Mouse (Mus musculus): ENCODE measurements around the gene Gpr21.
"Not testable (repeated sequence)": the region's sequence is repeated elsewhere in the genome, so short reads cannot be mapped to it uniquely, and the experiment has no call there.

Gene Gpr21

DNA sequence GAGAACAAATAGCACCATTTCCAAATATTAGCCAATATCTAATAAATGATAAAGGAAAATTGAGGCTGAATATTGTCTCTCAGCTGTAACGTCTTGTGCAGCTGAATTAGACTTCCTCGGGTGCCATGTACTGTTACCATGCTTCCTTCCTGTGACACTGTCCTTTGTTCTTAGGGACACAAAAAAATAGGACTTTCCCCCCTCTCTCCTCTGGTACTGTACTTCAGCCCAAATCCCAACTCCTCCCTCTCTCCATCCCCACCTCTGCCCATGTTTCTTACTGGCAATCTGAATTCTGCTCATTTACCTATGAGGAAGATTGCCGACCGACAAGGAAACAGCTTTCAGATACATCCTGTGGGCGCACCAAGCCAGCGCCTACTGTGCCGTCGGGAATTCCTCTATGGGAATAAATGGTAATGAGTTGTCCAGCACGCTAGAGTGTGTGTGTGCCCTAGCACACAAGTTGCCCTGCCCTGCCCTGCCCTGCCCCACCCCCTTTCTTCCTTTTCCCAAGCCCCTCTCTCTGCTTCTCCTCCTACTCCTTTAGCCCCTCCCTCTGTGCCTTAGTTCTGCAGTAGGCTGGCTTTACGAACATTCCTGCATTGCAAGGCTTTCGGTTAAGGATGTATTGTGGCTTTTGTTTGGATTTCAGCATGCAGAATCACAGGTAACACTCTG, at the start of gene Gpr21:
Gene Gpr21, plus strand, starts transcription at position 303 of the 681 bp plus-strand sequence.
- no peak for DNase-seq (ENCODE audit: low spot score)

DNA sequence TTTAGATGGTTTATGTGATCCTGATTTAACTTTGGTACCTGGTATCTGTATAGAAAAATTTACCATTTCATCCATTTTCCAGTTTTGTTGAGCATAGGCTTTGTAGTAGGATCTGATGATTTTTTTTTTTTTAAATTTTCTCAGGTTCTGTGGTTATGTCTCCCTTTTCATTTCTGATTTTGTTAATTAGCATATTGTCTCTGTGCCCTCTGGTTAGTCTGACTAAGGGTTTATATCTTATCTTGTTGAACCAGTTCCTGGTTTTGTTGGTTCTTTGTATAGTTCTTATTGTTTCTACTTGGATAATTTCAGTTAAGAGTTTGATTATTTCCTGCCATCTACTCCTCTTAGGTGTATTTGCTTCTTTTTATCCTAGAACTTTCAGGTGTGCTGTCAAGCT, 36.6 kb upstream of the Gpr21 start:
- DNase-seq (ENCODE audit: low spot score) = no peak

DNA sequence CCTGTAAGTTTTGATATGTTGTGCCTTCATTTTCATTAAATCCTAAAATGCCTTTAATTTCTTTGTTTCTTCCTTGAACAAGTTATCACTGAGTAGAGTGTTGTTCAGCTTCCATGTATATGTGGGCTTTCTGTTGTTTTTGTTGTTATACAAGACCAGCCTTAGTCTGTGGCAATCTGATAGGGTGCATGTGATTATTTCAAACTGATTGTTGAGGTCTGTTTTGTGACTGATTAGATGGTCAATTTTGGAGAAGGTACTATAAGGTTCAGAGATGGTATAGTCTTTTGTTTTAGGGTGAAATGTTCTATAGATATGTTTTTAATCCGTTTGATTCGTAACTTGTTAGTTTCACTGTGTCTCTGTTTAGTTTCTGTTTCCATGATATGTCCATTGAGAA, 36.1 kb upstream of the Gpr21 start:
- peak; percentile 9 for DNase-seq (ENCODE audit: low spot score)

DNA sequence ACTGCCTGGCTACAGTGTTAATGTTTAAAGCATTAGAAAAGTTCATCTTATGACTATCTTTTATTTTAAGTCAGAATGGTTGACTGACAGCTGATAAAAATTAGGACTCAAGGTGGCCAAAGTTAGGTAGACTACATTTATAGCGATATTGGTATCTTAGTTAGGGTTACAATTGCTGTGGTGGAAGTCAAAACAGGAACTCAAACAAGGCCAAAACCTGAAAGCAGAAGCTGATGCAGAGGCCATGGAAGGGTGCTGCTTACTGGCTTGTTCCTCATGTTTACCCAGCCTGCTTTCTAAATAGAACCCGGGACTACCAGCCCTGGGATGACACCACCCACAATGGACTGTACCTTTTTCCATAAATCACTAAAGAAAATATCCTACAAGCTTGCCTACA, 32.0 kb upstream of the Gpr21 start:
- no peak for DNase-seq (ENCODE audit: low spot score)

DNA sequence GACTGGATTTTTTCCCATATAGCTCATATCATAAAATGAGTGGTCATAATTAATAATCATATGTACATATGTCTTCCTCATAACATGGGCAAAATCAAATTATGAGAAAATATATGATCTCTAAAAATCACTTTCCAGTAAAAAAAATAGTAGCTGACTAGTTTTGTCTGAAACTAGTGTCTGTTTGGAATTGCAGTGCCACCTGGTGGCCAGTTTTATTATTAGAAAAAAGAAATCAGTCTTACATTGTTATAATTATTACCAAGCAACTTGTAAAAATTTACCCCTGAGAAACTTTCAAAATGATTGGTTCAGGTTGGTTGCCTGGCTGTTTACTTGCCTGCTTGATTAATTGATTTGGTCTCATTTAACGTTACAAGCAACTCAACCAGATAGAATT, 30.8 kb upstream of the Gpr21 start:
- DNase-seq (ENCODE audit: low spot score) = peak; percentile 69

DNA sequence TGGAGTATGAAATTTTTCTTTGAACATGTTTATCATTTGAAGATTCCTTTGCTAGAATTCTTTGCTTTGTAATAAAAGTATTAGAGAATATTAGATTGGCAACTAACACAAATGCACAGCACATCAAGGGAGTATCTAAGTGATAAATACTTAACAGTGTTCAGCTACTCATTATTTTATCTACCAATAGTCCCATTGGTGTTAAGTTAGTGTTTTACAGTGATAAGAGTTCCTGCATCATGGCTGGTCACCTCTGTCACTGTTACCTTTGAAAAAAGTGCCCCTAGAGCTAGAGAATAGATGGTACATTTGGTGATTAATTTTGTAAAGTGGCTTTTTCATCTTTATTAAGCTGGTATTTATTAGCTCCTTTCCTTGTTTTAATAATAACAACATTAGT, 29.7 kb upstream of the Gpr21 start:
- peak; percentile 28 for DNase-seq (ENCODE audit: low spot score)

DNA sequence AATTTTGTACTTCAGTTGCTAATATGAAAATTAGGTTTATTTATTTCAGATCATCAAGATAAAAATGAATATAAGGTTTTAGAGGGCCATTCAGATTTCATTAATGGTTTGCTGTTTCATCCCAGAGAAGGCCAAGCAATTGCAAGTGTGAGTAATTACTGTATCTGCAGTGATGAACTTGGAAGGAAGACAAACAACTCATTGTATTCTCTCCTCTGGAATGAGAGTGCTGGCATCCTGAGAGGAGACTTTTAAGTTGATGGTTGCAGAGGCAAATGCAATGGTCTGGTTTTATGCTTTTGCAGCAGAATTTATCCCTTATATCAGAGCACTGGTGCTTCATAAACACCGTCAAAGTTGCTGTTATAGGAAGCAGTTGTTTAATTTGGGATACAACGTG, 27.2 kb upstream of the Gpr21 start:
- no peak for DNase-seq (ENCODE audit: low spot score)

DNA sequence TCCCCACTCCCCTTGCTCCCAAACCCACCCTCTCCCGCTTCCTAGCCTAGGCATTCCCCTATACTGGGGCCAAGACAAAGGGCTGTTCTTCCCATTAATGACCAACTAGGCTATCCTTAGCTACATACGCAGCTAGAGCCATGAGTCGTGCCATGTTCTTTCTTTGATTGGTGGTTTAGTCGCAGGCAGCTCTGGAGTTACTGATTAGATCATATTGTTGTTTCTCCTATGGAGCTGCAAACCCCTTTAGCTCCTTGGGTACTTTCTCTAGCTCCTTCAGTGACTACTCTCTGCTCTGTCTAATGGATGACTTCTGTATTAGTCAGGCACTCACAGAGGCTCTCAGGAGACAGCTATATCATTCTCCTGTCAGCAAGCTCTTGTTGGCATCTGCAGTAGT, 18.8 kb upstream of the Gpr21 start:
- no peak for DNase-seq (ENCODE audit: low spot score)

DNA sequence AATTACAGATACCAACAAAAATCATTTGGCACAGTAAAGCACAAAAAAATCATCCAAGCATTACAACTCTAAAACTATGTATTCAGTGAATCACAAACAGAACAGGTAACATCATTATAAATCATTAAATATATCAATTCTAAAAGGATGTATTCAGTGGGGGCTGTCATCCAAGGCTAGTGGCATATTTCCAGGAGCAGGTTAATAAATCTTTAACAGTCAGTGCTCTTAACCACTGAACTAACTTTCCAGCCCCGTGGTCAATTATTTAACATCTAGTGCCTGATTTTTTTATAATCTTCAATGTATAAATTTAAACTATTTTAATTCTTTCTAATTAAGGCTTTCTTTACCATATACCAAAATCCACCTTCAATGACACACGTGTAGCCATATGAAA, 10.3 kb upstream of the Gpr21 start:
- not testable (repeated sequence) for DNase-seq (ENCODE audit: low spot score)

DNA sequence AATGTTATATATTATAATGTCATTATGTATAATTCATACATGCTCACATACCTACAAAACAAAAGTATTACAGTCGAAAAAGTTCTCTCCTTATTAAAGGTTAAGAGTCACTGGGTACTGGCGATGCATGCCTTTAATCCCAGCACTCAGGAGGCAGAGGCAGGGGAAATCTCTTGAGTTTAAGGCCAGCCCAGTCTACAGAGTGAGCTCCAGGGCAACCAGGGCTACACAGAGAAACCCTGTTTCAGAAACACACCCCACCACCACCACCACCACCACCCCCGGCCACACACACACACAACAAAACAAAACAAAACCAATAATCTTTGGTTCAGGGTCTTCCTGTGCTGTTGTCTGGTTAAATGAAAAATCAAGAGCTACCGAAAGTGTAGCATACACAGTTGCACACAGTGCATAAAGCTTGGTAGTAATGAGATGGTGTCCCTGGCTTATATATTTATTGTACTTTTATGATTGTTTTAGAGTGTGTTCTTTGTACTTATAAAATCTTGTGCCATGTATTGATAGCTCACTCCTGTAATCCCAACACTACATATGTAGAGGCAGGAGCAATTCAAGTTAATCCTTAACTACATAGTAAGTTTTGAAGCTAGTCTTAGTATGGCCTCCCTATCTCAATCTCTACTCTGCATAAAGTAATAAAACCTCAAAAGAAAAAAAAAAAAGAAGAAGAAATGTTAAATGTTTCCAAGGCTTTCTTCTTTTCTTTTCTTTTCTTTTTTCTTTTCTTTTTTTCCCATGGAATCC, 4.8 kb upstream of the Gpr21 start:
- no peak for DNase-seq (ENCODE audit: low spot score)

DNA sequence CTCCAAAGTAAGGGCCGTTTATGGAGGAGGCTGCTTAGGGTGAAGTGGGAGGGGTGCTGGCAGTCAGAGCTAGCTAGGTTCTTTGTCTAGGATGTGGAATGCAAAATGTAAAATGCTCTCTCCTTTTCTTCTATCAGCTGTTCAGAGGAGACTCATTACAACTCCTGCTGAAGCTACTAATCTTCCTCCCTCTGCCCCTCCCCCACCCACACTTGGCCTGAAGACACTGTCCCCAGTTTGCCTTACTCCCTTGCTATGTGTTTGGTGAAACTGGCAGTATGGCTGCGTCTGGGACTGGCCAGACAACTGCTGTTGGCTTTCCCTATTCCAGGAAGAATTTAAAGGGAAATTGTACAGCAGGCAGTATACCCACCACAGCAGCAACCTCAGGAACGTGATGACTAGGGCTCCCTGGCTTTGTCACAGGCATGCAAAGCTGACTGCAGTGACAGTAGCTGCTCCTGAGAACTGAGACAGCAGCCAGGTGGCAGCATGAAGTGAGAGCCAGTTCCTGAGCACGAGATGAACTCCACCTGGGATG, 860 bp downstream of the Gpr21 start:
- no peak for DNase-seq (ENCODE audit: low spot score)

DNA sequence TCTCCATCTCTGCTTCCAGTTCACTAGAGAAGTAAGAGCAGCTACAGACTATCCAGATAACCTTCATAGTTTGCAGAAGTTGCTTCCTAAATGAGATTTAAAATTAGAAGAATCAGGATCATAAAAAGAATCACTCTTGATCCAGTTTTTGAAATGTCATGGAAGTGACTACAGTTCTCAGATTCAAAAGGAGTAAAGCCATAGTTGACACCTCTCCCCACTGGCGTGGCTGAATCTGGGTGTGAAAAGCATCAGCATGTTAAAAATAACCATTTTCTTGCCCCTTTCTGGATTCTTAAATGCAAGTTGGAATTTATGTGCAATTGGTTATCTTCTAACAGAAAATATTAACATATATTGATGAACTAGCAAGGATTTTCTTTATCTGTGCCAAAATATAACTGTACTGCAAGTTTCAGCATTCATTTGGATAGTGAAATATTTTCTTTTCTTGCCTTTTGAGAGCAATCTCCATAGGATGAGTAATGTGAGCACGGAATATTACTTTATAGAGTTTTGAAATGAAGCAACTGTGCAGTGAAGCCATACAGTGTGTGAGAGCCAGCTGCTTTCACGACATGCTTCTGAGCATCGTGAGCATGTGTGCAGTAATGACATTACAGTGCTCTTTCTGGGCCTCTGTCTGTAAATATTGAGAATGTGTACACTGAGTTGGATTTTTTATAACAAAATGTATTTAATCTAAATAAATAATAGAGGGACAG, 2.6 kb downstream of the Gpr21 start:
- DNase-seq (ENCODE audit: low spot score) = no peak

DNA sequence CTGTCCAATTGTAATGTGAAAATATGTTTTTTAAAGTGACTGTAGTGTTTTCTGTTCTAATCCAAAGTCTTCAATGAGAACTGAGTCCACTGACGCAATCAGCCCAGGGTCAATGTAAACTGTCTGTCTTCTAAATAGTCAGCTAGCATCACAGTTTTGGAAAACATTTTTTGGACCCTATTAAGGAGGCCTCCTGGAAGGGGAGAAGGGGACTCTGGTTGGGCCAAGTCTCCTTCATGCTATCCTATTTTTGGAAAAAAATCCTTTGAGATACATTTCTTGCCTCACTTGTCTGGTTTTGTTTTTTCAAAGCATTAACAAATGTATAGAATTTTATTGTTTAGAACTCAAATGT, 3.1 kb downstream of the Gpr21 start:
- no peak for DNase-seq (ENCODE audit: low spot score)

DNA sequence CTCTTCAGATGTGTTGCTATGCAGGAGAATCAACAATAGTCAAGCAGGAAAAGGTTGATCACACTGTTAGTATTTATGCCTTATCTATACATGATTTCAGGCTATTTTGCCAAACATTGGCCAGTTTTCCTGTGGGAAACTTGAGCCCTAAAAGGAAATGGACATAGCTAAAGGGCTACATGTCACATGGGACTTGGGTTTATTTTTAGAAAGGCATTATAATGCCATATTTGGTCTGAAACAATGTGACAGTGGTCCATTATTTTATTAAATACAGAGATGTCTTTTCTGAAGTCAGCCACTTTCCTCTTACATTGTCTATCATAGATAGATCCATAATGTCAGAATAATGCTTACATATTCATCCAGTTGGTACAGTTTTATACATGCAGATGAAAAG, 11.5 kb downstream of the Gpr21 start:
- no peak for DNase-seq (ENCODE audit: low spot score)

DNA sequence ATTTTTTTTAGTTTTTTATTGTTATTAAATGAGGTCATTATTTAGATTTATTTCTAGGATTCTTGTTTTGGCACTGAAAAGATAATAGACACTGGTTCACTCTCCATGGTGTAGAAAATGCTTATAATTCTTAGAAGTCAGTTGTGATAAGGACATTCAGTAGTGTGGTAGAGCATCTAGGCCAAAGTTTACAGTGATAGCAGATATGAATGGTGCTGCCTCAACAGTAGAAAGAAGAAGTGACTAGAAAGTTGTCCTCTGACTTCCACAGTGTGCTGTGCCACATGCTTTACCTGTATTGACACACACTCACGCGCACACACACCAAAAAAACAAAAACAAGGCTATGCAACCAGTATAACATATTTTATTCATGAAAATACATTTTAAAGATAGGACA, 13.3 kb downstream of the Gpr21 start:
- DNase-seq (ENCODE audit: low spot score) = peak; percentile 31

DNA sequence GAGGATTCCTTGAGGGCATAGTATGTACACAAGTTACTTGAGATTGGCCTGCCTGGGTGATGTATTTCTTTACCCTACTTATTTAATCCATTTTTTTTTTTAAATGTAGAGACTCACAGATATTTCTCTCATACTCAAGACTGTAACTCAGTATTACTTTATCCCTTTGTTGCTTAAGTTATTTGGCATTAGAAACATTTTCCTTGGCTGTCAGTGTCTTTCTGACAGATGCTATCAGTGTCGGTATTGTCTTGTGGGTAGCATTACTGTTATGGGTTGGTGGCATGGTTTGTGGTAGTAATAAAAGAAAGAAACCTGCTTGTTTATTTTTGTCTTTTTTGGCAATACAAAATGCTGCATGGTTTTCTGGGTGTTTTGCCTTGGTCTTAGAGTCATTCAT, 14.6 kb downstream of the Gpr21 start:
- DNase-seq (ENCODE audit: low spot score) = no peak

DNA sequence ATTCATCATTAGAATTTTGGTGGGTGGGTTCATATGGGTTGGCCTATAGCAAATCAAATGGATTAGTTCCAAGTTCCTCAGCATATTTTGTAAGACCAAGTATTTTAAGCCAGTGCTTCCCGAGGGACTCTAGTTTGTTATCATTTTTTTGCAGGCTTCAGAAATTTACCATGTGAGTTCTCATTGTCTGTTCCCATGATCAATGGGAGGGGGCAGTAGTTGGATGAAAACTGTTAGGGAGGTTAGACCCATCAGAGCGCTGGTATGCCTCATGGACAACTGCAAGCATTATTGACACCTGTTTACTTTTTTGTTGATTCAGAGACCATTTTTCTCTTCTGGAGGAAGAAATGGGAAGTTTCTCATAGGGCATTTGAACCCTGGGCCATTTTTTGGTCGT, 15.5 kb downstream of the Gpr21 start:
- DNase-seq (ENCODE audit: low spot score) = peak; percentile 14

DNA sequence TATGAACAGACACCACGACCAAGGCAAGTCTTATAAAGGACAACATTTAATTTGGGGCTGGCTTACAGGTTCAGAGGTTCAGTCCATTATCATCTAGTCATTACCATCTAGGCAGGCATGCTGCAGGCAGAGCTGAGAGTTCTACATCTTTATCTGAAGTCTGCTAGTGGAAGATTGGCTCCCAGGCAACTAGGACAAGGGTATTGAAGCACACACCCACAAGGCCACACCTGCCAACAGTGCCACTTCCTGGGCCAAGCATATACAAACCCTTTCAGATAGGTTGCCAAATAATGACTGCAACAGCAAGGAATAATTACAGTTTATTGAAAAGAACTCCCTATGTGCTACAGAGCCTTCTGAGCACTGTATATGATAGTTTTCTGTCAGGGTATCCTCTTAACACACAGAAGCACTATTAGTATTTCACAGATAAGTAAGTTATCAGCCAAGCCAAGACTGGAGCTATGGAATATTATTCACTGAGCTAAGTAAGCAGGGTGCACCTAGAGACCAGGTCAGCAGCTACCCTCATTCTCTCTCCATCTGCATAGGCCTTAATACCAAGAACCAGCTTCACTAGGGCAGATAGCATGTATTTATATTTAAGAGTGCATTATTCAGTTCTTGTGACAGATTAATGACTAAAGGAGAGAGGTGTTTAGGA, 33.3 kb downstream of the Gpr21 start:
- DNase-seq (ENCODE audit: low spot score) = peak; percentile 82

DNA sequence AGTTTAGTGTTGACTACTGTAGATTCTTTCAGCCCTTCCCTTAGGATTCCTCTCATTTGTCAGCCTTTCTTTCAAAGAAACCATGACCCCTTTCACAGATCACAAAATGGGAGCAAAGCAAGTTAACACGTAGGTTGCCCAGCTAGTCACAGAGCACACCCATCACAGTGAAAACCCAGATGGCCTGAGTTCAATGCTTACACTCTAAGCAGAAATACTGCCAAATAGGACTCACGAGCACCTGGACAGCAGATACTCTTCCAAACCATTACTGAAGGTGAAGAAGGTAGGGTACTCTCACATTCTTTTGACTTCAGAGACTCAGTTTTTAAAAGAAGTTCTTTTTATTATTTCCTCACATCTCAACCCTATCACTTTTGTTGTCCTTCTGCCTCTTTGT, 40.2 kb downstream of the Gpr21 start:
- no peak for DNase-seq (ENCODE audit: low spot score)

DNA sequence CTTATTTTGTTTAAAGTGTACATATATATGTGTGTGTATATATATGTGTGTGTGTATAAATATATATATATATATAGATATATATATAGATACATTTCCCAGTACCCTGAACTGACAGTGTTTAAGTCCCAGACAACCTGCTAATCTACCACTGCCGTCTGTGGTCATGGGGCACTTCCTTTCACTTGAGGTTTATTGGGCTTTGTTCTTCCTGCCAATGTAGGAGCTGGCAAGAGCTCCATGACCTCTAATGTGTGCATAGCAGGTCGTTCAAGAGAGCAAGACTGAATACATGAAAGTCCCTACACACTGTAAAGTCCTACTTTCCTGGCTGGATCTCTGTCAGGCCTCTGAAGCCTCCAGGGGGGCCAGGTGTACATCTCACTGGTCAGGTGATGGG, 49.4 kb downstream of the Gpr21 start:
- DNase-seq (ENCODE audit: low spot score) = no peak

DNA sequence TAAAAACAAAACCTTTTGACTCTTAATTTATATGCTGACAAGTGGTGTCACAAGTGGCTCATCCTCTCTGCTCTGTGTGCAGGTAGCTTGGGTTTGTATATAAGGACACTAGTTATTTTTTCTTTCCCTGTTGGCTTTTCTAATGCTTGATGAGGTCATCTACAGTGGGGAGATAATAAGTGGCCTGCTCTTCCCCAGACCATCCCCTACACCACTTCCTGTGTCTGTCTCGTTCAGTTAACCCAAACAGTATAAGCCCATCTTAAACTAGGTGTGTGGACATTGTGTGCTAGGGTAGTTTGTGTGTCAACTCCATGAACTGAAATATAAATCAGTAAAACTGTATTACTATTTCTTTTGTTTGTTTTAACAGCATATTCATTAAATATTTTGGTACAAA, 49.9 kb downstream of the Gpr21 start:
- no peak for DNase-seq (ENCODE audit: low spot score)

DNA sequence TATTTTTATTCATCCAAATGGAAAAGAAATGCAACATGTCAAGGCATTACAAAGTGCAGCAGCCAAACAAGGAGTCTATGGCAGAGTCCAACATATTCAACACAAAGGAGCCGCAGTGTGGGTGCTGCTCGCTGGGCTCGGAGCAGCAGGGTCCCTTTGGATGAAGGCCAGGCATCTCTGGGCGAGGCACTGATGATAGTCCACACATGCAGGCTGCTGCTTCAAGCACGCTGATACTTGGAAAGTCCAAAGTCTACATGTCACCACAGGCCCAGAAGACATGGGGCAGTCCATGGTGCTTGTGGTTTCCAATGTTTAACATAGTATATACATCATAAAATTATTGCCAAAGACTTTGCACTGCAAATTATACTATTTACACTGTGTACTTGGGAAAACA, 53.8 kb downstream of the Gpr21 start:
- no peak for DNase-seq (ENCODE audit: low spot score)

Measured in c-Kit-positive CD71-positive TER-119-positive erythroid progenitor cells, embryonic 14.5 days (primary cell).